Mouse (Mus musculus) kidney, adult 9 months (tissue): ENCODE data around the gene Ccl12.

ENCODE experiments used
- DNase-seq: peaks from one replicate; pipeline ENCODE4 v3.0.0; 2022

The Ccl12 gene

DNA sequence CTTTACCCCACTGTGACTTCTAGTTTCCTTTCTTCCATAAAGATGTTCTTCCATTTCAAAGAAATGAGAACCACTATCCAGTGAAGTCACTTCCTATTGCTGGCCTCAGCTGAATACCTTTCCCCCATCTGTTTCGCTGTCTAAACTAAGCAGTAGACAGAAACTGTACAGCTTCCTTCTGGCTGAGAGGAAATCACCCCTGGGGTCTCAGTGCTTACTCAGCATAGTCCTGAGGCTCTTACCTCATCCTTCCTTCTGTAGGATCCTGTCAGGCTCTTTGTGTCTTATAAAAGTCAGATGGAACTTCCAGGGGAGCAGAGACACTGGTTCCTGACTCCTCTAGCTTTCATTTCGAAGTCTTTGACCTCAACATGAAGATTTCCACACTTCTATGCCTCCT, at the start of gene Ccl12:
Gene Ccl12, plus strand, starts transcription at position 317 of the 400 bp plus-strand sequence.
- DNase-seq: no peak

DNA sequence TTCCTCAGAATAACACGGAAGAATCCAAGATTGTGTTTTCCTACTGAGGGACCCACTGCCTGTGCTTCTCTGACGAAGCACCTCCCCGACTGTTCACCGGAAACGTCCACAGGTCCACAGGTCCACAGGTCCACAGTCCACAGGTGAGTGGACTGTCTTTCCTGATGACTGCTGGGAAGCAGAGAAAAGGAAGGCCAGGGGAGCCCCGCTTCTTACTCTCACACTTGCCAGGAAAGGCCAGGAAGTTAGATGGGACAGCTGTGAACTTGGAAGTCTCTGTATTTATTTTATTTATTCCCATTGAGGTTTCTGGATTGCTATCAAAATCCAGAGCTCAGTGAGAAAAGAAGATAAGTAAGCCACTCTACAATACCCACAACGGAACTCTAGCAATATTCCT, 47.8 kb upstream of the Ccl12 start:
- no peak for DNase-seq

DNA sequence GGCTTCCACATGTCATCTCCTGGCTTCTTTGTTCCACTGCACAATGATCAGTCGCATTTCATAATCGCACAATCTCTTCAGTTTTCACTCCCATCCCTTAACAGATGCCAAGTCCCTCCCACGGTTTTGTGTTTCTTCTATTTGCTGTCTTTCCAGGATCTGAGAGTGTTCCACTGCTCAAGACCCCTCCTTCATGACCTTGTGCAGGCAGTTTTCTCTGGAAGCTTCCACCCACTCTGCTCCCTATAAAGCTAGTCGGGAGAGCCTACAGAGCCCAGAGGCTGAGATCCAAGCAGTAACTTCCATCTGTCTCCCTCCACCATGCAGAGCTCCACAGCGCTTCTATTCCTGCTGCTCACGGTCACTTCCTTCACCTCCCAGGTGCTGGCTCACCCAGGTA, 44.0 kb upstream of the Ccl12 start, which contains the start of gene Ccl11:
Gene Ccl11, plus strand, starts transcription at position 178 of the 400 bp plus-strand sequence.
- no peak for DNase-seq

DNA sequence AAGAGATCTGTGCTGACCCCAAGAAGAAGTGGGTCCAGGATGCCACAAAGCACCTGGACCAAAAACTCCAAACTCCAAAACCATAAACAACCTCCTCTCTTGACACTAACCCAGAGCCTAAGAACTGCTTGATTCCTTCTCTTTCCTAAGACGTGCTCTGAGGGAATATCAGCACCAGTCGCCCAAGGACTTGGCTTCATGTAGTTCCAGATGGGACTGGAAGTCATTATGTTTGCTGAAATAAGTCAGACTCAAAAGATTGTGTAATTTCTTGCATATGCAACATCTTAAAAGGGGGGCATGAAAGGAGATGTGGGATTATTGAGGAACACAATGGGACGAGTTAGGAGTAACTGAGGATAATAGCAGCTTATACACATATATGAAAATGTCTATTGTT, 39.4 kb upstream of the Ccl12 start:
- DNase-seq: no peak

DNA sequence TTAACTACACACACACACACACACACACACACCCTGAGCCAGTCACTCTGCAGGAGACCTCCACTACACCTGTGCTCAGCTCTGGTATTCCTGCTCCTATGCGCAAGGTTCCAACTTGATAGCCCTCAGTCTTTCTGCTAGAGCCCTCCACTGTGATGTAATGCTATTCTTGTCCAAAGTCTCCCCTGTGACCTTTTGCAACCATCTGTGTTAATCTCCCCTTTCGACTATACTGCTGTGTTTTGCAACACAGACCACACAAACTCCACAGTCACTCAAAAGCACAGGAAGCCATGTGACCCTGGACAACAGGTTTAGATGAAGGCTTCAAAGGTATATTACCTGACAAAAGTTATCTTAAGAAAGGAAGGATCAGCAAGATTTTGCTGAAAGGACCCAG, 38.2 kb upstream of the Ccl12 start:
- DNase-seq: no peak

DNA sequence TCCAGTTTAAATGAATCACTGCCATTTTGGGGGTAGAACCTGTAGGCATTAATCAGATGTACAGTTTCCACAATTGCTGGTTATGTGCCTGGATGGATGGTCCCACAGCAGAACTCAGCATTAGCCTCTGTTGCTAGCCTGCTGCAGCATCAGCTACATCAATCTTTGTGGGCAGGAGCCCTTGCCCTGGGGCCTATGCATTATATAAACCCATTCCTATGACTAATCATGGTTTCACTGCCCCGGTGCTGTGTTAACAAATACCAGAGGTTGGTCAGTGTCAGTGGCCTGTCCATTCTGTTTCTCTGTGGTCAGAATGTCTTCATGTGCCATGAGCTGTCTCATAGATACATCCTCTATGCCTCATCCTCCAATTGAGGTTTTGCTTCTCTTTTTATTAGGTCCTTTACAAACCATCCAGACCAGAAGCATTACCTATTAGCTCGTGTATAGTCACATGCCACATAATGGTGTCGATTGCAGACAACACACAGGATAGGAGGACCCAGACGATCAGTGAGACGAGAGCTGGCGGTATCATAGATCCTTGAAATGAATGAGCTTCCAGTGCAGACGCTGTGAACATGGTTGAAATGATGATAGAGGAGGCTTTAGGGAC, 34.6 kb upstream of the Ccl12 start:
- DNase-seq: no peak

DNA sequence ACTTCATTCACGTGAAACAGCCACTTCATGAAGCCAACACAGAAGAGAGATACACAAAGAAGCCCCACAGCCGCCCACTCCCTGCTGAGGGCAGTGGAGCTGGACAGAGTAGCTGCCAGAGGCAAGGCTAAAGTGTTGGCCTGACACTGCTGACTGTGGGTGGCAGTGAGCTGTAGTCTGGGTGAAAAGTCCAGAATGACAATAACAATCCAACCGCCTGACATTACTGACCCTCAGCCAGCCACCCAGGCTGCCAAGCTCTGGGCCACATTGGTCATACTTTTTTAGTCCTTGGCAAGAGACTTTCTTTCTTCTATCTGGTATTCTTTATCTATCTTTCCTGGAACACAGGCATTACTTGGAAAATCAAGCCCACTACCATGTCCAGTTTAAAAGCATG, 30.6 kb upstream of the Ccl12 start:
- no peak for DNase-seq

DNA sequence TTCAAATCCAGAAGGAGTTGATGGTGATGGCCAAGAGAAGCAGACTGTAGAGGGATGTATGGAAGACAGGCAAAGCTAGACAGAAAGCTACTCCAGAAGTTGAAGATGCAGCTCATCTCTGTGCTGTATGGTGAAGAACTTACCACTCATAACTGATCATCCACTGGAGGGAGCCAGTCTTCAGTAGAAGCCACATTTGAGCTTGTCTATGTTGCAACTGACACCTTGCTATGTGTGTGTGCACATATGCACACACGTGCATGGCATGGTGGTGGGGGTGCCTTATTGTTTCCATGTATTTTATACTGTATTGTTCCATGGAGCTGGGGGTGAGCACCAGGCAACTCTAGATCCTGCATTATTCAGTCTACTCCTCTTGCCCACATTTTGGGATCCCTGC, 29.3 kb upstream of the Ccl12 start:
- no peak for DNase-seq

DNA sequence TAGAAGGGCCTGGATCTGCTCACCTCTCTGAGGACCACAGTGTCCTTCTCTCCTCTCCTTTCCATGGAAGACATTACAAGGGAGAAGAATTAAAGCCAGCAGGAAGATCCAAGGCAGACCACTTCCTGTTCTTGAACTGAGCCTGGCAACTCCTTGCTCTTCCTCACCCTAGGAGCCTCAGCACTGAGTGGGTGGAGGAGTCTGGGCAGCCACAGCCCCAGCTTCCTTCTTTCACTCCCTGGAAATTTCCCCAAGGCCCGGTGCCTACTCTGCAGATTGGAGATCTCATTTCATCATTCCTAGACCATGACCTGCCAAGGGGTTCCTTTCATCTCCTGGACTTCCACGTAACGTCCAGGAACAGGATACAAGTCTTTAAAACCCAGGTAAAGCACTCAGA, 28.7 kb upstream of the Ccl12 start:
- no peak for DNase-seq

DNA sequence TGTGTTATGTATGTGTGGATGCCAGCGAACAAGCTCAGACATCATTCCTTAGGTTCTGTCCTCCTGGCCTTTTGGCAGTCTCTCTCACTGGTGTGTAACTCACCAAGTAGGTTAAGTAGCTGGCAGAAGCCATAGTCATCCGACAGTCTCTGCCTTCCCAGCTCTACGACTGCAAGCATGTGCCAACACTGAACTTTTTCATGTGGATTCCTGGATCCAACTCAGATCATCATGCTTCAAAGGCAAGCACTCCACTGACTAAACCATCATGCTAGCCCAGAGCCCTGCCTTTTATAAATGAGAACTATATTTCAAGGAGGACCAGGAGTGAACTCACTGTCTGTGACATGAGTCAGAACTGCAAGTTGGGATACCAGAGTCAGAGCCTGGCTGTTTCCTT, 28.0 kb upstream of the Ccl12 start:
- no peak for DNase-seq

DNA sequence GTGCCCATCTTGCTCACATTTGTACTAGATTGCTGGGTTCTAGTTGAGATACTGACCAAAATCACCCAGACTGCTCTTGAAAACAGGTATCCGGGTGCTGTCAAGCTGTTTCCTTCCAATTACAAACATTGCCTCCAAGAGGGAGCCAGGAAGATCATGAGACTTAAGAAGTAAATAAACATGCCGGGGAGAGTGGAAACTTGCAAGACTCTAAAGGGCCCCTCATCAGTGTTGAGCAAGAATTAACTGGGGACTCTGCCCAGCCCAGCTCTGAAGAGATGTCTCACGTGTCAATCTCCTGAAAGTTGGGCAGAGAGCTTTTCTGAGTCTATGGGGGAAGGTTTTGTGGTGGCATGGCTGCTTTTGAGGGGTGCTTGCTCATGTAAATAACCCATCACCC, 24.6 kb upstream of the Ccl12 start:
- no peak for DNase-seq

DNA sequence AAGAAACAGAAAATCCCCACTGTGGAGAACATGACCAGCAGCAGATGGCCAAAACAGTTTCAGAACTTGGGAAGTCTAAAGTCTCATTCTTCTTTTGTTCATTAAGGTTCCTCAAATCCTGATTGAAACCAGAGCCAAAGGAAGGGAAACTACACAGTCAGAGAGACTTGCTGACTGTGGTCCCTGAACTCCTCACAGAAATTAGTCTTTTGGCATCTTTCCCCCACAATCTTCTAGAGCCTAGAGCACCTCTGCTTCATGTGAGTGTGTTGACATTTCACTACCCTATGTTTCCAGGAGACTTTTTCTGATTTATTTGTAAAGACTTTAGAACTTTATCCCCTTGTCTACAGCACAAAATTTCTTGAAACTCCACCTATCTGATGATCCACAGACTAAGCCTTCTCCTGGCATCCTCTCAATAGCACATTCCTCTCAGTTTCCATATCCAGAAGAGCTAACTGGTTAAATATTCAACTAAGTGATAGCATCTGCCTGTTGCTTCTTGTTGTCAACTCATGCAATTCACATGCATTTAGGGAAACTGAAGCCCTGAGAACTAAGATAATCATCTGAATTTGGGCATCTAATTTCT, 23.4 kb upstream of the Ccl12 start:
- no peak for DNase-seq

DNA sequence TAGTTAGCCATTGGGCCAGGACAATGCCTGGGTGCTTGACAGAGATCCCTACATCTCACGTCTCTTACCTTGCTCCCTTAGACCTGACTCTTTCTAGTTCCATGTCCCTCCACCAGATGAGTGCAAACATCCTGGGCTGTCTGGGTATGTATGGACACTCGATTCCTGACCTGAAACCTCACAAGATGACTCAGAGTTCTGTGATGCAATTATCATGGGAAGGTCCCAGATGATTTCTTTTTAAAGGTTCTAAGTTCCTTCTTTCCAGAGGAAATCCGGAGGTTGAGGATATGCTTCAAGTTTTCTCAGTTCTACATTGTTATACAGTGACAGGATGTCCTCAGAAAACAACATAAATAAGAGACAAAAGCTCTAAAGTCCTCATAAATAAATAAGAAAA, 20.8 kb upstream of the Ccl12 start:
- DNase-seq: no peak

DNA sequence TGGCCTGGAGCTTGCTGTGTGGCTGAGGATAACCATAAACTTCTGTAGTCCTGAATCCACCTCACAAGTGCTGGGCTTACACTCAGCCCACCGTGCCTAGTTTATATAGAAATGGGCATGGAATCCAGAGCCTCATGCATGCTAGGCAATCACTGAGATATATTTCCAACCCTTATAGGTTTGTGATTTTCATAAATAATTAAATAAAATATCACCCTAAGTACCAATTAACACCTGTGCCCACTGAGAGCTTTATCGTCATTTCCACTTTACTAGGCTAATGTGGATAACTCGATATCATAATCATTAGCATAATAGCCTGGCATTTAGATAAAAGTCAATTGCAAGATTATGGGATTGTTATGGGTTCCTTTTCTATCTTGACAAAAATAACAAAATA, 17.3 kb upstream of the Ccl12 start:
- no peak for DNase-seq

DNA sequence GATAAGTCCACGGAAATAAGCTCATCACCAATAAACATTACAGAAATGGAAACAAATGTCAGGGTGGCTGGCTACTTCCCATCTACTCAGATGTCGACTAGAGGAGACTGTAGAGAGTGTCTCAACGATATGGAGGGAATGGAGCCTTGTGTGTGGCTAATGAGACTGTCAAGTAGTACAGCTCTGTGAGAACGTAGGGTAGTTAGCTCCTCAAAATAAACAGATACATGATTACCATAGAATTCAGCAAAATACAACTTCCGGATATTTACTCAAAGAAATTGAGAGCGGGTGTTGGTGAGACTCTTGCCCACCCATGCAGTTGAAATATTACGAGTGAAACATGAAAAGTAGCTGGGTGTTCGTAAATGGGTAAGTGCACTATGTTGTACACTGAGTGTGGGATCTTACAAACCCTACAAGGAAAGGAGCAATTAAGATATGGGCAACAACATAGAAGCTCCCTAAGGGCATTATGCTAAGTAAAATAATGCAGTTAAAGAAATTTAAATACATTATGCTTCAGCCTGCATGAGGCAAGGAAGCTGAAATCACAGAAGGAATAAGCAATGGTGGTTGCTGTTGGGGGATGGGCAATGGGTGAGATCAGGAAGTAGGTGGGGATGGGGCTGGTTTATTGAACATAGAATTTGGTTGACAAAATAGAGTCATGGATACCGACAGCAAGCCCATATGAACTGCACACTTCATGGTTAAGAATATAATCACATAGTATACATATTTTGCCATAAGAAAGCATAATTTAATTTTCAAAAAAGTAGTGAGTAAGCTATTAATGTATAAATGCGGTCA, 1.9 kb upstream of the Ccl12 start:
- no peak for DNase-seq

DNA sequence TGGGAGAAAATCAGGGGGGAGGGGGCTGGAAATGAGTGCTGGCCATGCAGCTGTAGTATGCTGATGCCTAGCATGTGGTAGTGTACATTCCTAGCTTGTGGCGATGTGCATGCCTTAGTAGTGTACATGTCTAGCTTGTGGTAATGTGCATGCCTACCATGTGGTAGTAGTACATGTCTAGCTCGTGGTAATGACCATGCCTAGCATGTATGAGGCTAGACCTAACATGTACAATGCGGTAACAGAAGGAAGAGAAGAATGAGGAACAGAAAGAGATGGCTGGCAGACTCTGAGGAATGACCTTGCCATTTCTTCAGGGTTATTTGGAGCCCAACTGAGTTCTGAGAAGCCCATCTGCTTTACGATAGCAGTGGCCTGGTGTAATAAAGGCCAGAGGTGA, 558 bp upstream of the Ccl12 start:
- no peak for DNase-seq

DNA sequence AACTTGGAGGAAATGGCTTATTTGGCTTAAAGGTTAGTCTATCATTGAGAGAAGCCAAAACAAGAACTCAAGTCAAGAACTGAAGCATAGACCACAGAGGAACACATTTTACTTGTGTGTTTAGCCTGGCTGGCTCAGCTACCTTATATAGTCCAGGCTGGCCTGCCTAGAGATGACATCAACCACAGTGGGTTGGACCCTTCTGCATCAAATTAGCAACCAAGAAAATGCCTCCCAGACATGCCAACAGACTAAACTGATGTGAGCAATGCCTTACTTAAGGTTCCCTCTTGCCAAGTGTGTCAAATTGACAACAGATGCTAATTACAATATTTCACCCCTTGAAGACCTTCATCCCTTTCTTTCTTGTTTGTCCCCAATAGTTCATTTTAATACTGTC, 8.0 kb downstream of the Ccl12 start:
- DNase-seq: no peak

DNA sequence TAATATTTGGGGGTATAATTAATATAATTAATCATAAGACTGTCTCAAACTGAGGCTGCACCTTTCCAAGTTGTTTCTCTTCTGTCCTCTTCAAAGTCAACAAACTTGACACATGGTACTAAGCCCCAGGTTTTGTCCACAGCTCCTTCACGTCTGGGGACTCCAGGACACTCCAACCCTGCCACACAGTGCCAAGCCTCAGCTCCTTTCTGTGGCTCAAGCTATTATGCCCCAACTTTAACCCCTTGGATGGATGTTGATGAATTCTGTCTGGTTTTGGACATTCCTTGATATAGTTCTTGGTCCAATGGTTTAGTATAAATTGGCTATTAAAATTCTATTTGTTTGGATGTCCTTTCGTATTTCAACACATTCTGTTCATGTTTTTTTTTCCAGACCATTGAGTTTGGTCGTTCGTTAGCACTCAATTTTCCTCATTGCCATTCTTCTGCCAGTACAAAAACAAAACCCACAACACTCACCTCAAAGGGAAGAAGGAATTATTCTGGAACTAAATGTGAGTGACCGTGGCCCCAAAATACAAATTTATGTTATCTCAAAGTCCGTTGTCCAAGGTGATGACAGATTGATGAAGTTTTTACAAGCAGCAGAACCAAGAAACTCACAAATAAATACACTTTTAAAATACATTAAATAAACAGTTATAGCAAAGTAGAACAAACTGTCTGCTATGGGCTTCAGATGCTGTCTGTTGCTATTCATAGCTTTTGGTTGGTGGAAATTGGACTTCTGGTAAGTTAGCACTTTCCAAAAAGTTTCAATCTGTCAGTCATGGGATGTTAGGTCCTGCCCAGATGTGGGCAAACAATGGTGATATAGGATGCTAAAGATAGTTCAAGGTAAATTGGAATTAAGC, 9.0 kb downstream of the Ccl12 start:
- no peak for DNase-seq

DNA sequence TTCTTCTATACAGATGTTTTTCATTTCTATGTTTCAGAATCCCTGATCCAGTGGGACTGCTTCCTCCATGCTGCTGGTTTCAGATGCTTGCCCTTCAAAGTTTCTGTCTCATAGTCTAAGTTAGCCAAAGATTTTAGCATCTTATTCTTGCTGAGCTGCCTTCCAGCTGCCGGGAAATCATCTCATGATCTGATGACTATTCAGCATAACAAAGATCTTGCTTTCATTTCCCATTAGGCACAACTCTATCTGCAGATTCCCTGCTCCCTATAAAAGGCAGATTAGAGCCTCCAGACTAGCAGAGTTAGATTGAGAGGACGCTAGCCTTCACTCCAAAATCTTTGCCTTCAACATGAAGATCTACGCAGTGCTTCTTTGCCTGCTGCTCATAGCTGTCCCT, 13.2 kb downstream of the Ccl12 start, which contains the start of gene Ccl8:
Gene Ccl8, plus strand, starts transcription at position 301 of the 400 bp plus-strand sequence.
- DNase-seq: no peak

DNA sequence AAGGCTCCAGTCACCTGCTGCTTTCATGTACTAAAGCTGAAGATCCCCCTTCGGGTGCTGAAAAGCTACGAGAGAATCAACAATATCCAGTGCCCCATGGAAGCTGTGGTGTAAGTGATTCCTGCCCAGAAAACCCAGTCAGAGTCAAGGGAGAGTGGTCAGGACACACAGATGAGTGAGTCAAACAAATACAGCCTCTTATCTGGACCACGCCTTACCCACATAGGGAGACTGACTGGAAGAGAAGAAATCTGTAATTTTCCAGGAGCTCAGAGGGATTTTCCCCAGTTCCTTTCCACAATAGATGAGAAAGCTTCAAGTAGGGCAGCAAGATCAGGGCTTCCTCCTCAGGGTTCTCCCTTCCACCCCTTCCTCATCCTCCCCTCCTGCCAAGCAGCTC, 14.4 kb downstream of the Ccl12 start:
- DNase-seq: no peak

DNA sequence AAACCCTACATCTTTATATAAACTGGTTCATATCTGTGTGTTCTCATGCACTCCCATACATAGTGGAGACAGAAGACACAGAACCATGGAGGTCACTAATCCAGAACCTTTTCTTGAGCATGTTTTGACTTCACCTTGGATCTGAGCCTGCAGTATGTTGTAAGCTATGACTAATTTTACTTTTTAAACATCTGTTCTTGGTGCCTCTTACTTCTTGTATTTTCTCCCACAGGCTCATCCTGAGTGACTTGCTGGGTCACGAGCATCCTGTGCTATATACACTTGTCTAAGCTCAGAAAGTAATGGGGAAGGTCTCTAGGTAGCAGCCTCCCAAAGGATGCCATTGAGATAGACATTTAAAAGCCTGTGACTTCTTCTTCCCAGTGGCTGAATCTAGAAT, 31.3 kb downstream of the Ccl12 start:
- no peak for DNase-seq

DNA sequence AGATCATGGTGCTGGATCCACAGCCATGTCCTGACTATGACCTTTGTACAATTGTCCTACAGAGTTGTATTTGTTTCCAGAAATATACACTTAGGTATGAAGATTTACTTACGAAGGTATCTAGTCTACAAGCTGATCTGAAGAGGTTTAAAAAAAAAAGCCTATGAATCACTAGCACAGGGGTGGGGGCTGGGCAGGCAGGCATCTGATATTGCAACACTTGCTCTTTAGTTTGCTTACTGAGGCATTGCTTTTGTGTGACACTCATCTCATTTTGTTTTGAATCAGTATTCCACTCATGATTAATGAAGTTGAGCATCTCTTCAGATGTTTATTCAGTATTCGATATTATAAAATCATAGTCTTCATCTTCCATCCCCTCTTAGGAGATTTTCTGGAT, 34.6 kb downstream of the Ccl12 start:
- DNase-seq: no peak

DNA sequence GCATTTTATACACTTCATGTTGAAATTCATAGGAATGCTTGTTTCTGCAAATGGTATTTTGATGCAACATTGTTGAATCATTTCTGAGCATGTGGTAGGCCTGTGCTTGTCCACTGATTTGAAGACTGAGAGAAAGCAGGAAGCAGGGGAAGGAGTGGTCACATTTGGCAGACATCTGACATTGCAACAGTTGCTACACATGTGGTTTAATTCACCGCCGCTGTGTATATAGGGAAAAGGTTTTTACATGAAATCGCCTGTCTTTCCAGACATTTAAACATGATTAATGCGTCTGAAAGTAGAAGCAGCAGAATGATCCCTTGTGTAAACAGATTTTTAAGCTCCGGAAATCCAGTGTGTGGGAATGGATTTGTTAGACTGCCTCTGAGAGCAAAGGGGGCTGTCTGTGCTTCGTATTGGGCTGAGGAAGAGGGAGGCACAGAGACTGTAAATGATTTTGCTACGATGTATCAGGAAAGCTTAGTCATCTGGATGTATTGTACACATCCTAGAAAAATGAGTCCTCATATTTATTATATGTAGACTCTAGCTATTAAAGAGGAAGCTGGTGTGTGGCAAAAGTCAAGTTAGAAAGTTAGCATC, 37.9 kb downstream of the Ccl12 start:
- DNase-seq: no peak
